Mouse (Mus musculus) C2C12 (cell line): ENCODE results near the gene Gapvd1. TPM values are rescaled to one million over a fixed set of nuclear protein-coding genes. Genes with fewer than 3 reads are reported as not detected.

Source experiments
- H3K27me3 ChIP-seq: one replicate; pipeline ENCODE4 v1.6.1; 2011; ENCODE audit not compliant: control insufficient read depth, insufficient read depth, insufficient read length
- H3K36me3 ChIP-seq: one replicate; pipeline ENCODE4 v1.6.1; 2011; ENCODE audit not compliant: control insufficient read depth, insufficient read depth
- H3K4me3 ChIP-seq: one replicate; pipeline ENCODE4 v1.5.1; 2011; ENCODE audit warnings: mild to moderate bottlenecking, control low read depth; ENCODE audit not compliant: poor library complexity, insufficient read depth, severe bottlenecking
- H3K79me2 ChIP-seq: one replicate; pipeline ENCODE4 v1.6.1; 2011; ENCODE audit not compliant: control insufficient read depth, insufficient read depth
- H3K79me3 ChIP-seq: one replicate; pipeline ENCODE4 v1.6.1; 2011; ENCODE audit warnings: low read depth, control low read depth
- H3ac ChIP-seq: one replicate; pipeline ENCODE3; 2011; ENCODE audit warnings: low read depth; ENCODE audit not compliant: control insufficient read depth, insufficient read length
- CEBPB ChIP-seq: IDR thresholded peaks from one replicate; pipeline ENCODE4 v1.6.1; 2011; ENCODE audit warnings: low read depth, mild to moderate bottlenecking, control low read depth, moderate library complexity
- CTCF ChIP-seq: IDR thresholded peaks from one replicate; pipeline ENCODE4 v1.5.1; 2011; ENCODE audit not compliant: control insufficient read depth, insufficient read depth, insufficient read length
- FOSL1 ChIP-seq: IDR thresholded peaks from one replicate; pipeline ENCODE4 v1.8.0; 2011; ENCODE audit warnings: mild to moderate bottlenecking, low read length; ENCODE audit not compliant: poor library complexity, insufficient read depth, severe bottlenecking
- MAX ChIP-seq: IDR thresholded peaks from one replicate; pipeline ENCODE4 v1.6.1; 2011; ENCODE audit warnings: mild to moderate bottlenecking, control low read depth
- MYOD1 ChIP-seq: IDR thresholded peaks from one replicate; pipeline ENCODE4 v1.6.1; 2011; ENCODE audit warnings: low read depth; ENCODE audit not compliant: control insufficient read depth, insufficient read length
- MYOG ChIP-seq: IDR thresholded peaks from one replicate; pipeline ENCODE4 v1.6.1; 2011; ENCODE audit not compliant: control insufficient read depth, insufficient read length; ENCODE audit errors: extremely low read depth
- USF1 ChIP-seq: IDR thresholded peaks from one replicate; pipeline ENCODE4 v1.6.1; 2011; ENCODE audit warnings: low read depth, mild to moderate bottlenecking, control low read depth, moderate library complexity
- polyA plus RNA-seq: library from polyadenylated mRNA; unstranded; fragments of >200 nt; fragmentation: generic; extraction: Trizol; gene quantifications from one replicate; pipeline ENCODE4 v1.2.1, GENCODE M21; 2012; ENCODE audit warnings: missing spikeins

Gapvd1 gene
- polyA plus RNA-seq, 1 experiment, result 23.6 TPM

DNA sequence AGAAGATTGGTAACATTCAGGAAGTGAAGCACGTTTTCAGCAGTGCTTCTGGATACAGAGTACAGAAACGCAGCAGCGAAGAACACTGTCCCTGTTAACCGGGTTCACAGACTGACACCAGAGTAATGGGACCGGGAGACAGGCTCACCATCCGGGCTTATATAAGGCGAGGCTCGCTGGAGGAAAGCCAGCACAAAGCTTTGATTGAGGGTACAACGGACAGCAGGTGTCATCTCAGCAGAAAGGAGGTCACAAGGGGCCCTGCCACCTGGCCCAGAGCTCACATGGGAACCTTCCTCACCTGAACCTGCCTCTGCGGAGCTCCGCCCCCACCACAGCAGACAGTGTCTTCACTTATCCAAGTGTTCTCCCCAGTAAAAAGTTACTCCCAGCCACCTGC is 81.2 kb downstream of the Gapvd1 start:
- peaks cover 40% of the 10 kb centered on the region for H3K36me3 ChIP-seq
- H3ac ChIP-seq, result no peak overlapping the region
- TF ChIP-seq FOSL1, result no peak
- TF ChIP-seq MYOD1, result no peak
- no peak for TF ChIP-seq CTCF
- no peak for TF ChIP-seq MAX
- no peak for TF ChIP-seq MYOG
- no peak for TF ChIP-seq USF1
- no peak for TF ChIP-seq CEBPB
- no peaks in the 10 kb centered on the region for H3K79me2 ChIP-seq
- no peak overlapping the region for H3K4me3 ChIP-seq
- no peaks in the 10 kb centered on the region for H3K79me3 ChIP-seq
- H3K27me3 ChIP-seq, result no peaks in the 10 kb centered on the region

DNA sequence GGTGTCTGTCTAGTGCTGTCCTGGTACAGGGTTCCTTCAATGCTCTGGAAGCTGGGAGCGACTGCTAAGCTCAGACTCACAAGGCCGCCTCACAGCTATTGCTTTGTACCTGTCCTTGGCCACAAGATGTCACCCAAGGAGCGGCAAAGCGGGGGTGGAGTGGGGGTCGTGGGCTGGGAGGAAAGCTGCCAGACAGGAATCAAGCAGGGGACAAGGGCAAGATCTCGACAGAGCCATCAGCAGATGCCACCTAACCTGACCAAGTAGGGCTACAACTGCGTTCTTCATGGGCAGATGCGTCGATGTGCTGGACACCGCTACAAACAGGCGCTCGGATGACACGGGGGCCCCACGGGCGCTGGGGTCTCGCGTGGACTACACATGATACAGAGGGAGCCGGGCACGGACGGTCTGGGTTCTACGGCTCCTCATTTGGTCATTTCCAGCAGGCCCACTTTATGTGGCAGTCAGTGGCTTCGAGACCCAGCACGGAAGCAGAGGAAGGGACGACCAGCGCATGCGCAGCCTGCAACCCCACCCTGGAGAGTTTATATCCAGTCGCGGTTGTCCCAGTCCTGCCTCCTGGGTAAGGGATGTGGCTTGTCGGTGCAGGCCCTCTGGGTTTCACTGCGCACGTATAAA is 83.5 kb downstream of the Gapvd1 start:
- H3K79me3 ChIP-seq, result no peaks in the 10 kb centered on the region
- H3K27me3 ChIP-seq, result no peaks in the 10 kb centered on the region
- no peak overlapping the region for H3ac ChIP-seq
- no peaks in the 10 kb centered on the region for H3K79me2 ChIP-seq
- no peak overlapping the region for H3K4me3 ChIP-seq
- H3K36me3 ChIP-seq, result peaks cover 18% of the 10 kb centered on the region
- TF ChIP-seq USF1, result no peak
- no peak for TF ChIP-seq MYOD1
- no peak for TF ChIP-seq MAX
- TF ChIP-seq FOSL1, result no peak
- TF ChIP-seq MYOG, result no peak
- no peak for TF ChIP-seq CEBPB
- TF ChIP-seq CTCF, result no peak

DNA sequence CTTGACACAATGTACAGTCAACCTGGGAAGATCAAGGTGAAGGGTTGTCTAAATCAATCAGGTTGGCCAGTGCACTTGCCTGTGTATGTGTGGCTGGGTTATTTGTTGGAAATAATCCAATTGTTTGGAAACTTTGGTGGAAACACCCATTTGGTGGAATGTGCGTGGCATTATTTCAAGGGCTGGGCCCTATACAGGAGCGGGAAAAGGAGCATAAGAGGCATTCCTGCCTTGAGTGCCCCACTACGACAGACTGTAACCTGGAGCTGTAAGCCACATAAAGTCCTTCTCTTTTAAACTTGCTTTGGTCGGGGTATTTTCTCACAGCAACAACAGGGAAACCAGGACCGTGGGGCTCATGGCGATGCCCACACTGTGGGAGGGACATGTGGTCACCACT is 84.6 kb downstream of the Gapvd1 start:
- peaks cover 8% of the 10 kb centered on the region for H3K36me3 ChIP-seq
- H3ac ChIP-seq, result no peak overlapping the region
- no peak overlapping the region for H3K4me3 ChIP-seq
- TF ChIP-seq CTCF (no peak), CEBPB (no peak), MYOD1 (no peak), USF1 (no peak), MYOG (no peak), MAX (no peak), FOSL1 (no peak)
- no peaks in the 10 kb centered on the region for H3K79me3 ChIP-seq
- H3K79me2 ChIP-seq, result no peaks in the 10 kb centered on the region
- no peaks in the 10 kb centered on the region for H3K27me3 ChIP-seq

DNA sequence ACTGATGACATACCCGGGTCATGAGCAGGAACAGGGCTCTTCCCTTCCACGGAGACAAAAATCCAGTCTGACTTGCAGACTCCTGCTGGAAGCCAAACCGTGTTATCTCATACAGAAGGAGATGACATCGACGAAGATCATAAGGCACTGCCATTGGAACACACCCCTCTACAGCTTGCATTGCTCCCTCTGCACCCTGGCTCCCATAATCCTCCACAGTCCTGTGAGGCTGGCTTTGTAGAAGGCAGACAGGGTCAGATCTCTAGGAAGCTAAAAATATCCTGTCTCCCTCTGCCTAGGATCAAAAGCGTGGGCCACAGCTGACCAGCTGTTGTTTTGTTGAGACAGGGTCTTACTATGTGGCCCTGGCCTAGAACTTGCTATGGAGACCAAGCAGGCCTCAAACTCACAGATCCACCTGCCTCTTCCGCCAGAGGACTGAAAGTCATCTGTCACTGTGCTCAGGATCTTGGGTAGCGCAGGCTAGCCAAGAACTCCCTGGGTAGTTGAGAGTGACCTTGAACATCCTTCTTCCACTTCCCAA is 85.8 kb downstream of the Gapvd1 start:
- Histone ChIP-seq H3ac (no peak overlapping the region), H3K27me3 (peaks cover 3% of the 10 kb centered on the region), H3K36me3 (no peaks in the 10 kb centered on the region), H3K4me3 (no peak overlapping the region), H3K79me2 (no peaks in the 10 kb centered on the region), H3K79me3 (no peaks in the 10 kb centered on the region)
- no peak for TF ChIP-seq FOSL1
- TF ChIP-seq CEBPB, result no peak

DNA sequence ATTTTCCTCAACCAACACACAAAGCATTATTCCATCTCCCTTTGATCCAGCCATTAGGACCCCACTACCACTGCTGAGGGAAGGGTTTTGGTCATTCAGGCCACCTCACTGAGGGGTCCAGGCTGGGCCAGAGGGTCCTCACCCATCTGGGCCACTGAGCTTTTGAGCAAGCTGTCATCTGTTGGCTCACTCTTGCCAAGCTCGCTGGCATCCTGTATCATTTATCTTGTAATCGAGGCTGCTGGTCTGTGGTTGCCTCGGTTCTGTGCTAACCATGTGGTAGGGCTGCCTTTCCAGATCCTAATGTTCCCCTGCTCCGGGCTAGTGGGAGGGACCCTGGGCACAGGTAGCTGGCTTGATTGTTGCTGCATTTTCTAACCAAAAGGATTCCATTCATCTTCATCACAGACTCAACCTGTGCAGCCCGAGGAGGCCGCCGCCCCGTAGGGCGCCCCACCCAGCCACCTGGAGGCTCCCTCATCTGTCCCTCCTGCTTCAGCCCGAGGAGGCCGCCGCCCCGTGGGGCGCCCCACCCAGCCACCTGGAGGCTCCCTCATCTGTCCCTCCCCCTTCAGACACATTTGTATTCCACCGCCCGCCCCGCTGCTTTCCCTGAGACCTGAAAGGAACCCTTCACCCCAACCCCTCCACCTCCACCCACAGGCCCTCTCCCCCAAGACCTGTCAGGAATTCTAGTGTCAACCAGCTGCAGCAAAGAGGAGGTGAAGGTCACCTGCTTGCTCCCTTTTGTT is 86.4 kb downstream of the Gapvd1 start:
- Histone ChIP-seq H3K27me3 (peaks cover 3% of the 10 kb centered on the region), H3K79me2 (no peaks in the 10 kb centered on the region), H3ac (no peak overlapping the region), H3K36me3 (no peaks in the 10 kb centered on the region), H3K79me3 (no peaks in the 10 kb centered on the region), H3K4me3 (no peak overlapping the region)
- TF ChIP-seq CTCF (no peak), MYOG (no peak), CEBPB (no peak), FOSL1 (no peak), MYOD1 (no peak), USF1 (no peak), MAX (no peak)

DNA sequence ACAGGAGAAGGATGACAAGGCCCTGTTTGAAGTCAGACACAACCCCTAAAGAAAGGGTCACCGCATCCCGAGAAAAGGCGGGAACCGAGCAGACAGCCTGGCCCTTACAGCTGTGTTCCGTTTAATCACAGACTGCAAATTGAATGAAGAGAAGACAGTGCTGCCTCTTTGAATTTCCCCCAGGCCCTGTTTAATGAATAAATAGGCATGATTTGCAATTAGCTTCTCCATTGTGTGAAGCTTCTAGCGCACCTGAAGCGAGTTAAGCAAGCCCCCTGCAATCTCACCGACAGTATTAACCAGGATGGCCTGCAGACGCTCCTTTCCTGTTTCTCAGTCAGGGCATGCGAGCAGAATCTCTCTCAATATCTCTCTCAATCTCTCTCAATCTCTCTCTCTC is 87.2 kb downstream of the Gapvd1 start:
- TF ChIP-seq USF1, result no peak
- TF ChIP-seq FOSL1, result no peak
- TF ChIP-seq MYOG, result no peak
- TF ChIP-seq CTCF, result no peak
- no peak for TF ChIP-seq CEBPB
- TF ChIP-seq MYOD1, result no peak
- no peaks in the 10 kb centered on the region for H3K79me3 ChIP-seq
- no peaks in the 10 kb centered on the region for H3K79me2 ChIP-seq
- peaks cover 3% of the 10 kb centered on the region for H3K27me3 ChIP-seq
- no peaks in the 10 kb centered on the region for H3K36me3 ChIP-seq
- no peak overlapping the region for H3ac ChIP-seq
- no peak overlapping the region for H3K4me3 ChIP-seq
